Mouse (Mus musculus) kidney, adult 2 months (tissue): ENCODE measurements at regions not wholly inside any gene's neighbourhood (a gene's known extent, or its start where the extent isn't known, plus 50 kb on each side); places are given as distances from the start of the nearest gene placed in this dataset.

ENCODE experiments used
- CTCF ChIP-seq: fragments of 200-500 bp; conservative IDR thresholded peaks from 2 replicates; pipeline ENCODE4 v1.5.1; 2011; ENCODE audit warnings: low read depth, mild to moderate bottlenecking, control low read depth, low read length, moderate library complexity, mixed read lengths; ENCODE audit not compliant: insufficient read depth, insufficient read length
- POLR2A ChIP-seq: fragments of 200-500 bp; IDR thresholded peaks from one replicate; pipeline ENCODE4 v1.6.1; 2011; ENCODE audit warnings: low read depth, low read length, control low read depth

- no peak for TF ChIP-seq CTCF
- TF ChIP-seq POLR2A: no peak
These were observed 100.7 kb upstream of the Bmp4 start for GRCm38 (mm10) chr14:46491182-46491581.
